Mouse (Mus musculus) E14TG2a.4 (cell line): ENCODE results near the gene Gadd45b.

Experiments used
- CTCF ChIP-seq: conservative IDR thresholded peaks from 2 replicates; pipeline ENCODE4 v1.5.1; 2014; ENCODE audit warnings: low read length
- NANOG ChIP-seq: IDR thresholded peaks from 2 replicates; pipeline ENCODE4 v1.6.1; 2014; ENCODE audit warnings: borderline replicate concordance, low read length, mixed read lengths
- POU5F1 ChIP-seq: IDR thresholded peaks from 2 replicates; pipeline ENCODE4 v1.6.1; 2014; ENCODE audit warnings: low read length, borderline replicate concordance

DNA sequence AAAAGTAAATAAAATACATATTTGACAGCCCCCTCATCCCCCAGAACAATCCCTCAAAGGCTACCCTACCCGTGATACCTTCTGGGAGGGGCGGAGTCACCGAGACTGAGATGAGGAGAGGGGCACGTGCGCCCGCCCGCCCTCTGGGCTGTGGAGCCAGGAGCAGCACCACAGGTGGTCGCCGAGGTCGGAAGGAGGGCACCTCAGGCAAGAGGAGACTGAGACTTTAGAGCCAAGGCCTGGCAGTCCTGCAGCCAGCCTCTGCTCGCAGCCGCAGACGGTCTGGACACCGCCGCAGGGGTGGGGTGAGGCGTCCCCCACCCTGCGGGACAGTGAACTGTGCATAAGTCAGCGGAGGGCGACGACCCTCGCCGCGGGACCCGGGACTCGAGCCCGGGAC is 1.8 kb downstream of the Gadd45b start:
- TF ChIP-seq CTCF (no peak), POU5F1 (no peak), NANOG (no peak)
